Mouse (Mus musculus) cerebellum, postnatal 4 days (tissue): ENCODE measurements around the gene Adora1.

ENCODE experiments used
- DNase-seq, 2 experiments: peaks; one replicate each; pipeline ENCODE4 v3.0.0; 2022; ENCODE audit warnings: low spot score in 2 of 2, mixed read lengths in 1 of 2

Adora1 gene

DNA sequence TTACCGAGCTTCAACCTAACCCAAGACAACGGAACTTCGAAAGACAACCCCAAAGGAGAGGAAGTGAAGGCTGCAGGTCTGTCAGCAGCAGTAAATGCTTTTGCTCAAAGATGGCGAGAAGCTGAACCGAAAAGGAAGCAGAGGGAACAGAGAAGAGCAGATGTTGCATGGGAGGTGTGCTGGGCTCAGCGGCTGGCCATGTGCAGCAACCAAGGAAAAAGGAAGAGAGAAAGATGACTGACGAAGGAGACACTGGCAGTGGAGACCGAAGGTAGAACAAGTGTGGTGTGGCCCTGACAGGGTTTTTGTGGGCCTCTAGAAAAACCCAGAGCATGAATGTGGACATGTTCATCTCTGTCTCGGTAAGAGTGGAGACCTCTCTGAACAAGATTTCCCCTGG lies 5.5 kb upstream of the Adora1 start:
- no peak for DNase-seq

DNA sequence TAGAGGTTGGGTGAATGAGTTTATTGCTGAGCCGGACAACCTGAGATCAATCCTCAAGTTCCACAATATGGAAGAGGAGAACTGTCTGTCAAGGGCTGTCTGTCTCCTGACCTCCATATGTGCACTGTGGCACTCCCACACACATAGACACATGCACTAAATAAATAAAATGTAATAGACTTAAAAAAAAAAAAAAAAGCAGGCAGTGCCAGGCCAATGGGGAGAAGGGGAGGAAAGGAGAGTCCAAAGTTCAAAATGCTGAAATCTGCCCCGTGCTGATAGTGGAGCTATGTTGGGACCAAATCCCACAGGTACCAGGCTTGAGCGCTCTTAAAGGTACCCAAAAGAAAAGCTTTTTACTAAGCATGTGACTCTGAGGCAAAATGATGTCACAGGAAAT lies 2.2 kb upstream of the Adora1 start:
- no peak for DNase-seq

DNA sequence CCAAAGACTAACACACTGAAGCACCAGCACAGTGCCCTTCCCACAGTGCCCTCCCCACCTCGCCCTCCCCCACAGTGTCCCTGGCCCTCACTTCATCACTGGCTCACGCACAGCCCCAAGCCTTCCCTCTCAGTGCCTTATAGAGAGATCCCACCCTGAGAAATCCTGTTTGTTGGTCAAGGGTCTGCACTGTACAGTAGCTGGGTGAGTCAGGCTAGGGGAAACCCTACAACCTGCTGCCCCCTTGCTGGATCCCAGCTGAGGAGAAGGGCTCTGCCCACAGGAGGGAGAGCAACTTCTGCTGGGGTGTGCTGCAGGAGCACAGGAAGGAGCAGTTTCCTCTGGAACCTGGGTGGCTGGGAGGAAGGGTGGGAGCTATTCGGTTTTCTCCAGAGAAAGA lies 911 bp upstream of the Adora1 start:
- no peak for DNase-seq

DNA sequence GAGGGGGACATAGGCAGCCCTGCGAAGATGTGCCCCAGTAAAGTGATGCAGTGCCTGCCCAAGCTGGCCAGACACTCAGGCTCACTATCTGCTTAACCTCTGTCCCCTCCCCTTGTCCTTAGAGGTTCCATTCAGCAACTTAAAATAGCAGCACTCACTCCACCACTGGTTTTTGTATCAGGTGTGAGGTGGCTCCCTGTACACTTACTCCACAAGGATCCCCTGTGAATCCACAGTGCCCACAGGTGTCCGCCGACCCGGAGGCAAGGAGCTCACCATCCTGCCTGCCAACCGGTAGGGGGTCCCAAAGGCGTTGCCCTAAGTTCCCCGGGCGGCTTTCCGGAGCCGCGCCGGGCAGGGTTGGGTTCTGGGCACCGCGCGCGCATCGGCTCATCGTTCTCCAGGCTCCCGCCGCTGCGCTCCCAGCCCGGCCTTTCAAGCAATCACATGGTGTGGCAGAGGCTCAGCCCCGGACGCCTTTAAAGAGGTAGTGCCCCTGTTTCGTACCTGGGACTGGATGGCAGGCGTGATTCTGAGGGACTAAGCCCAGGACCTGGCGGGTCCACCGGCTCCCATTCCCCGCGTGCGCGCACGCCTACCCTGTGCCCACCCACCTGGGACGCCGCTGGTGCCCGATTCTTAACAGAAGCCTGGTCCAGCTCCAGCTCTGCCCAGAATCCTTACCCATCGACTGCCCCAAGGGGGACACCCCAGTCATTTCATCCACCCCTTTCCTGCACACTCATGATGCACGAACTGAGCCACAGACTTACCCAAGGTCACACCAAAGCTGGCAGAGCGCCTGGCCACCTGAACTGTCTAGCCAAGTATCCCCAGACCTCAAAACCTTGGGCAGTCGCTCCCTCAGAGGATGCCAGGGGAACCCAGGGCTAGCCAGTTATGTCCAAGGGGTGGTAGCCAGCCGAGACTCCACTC lies 508 bp downstream of the Adora1 start:
- peak in 1 of 2 experiments; percentile 51 for DNase-seq

DNA sequence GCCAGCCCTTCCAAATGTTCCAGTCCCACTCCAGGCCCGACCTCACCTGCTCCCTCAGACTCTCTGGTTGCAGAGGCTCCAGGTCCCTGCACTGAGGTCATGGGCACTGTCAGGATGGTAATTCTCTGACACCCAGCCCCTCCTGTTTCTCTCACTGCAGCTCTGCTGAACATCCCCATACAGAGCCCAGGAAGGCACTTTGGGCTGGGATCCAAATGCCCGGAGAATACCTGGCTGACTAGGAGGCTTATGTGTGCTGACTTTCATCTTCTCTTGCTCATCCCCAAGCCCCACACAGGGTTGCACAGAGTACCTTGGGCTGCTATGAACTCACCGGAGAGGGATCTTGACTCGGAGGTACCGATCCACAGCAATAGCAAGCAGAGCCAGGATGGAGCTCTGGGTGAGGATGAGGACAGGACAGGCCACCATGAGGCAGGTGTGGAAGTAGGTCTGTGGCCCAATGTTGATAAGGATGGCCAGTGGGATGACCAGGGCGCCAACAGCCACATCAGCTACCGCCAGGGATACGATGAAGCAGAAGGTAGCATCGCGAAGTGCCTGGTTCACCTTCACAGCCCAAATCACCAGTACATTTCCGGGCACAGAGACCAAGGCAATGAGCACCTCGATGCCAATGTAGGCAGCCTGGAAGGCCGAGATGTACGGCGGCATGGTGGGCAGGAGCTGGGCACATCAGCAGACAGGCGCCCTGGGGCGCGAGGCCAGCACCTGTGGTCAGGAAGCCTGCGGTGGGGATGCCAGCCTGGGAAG lies 1.4 kb downstream of the Adora1 start:
- no peak for DNase-seq

DNA sequence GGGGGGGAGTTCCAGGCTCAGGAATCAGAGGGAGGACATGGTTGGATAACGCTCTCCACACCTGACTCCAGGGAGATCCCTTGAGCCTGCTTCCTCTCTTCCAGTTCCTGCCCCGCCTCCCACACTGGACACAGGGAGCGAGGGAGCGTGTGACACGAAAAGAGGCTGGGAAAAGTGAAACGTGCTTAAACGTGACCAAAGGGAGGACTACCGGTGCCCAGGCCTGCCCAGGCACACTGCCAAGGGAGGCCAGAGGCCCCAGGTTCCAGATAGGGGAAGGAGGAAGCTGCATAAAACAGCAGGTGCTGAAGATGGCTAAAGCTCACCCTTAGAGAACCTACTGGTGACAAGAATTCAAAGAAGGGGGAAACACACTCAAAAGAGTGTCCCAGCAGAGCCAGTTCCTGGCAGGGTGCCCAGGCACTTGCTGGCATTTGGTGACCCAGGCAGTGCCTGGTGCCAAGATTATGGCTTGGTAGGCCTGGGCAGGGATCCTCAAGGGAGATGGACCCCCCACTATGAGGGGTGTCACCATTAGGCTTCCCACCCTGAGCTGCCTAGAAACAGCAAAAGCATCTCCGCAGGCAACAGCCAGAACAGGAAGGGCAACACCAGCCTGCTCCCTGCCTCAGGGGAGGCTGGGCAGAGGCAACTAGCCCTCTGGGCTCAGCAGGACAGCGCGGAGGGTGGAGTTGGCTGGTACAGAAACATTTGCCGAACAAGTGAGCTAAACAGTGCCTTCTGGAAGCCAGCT lies 2.3 kb downstream of the Adora1 start:
- DNase-seq = peak in 1 of 2 experiments; percentile 71

DNA sequence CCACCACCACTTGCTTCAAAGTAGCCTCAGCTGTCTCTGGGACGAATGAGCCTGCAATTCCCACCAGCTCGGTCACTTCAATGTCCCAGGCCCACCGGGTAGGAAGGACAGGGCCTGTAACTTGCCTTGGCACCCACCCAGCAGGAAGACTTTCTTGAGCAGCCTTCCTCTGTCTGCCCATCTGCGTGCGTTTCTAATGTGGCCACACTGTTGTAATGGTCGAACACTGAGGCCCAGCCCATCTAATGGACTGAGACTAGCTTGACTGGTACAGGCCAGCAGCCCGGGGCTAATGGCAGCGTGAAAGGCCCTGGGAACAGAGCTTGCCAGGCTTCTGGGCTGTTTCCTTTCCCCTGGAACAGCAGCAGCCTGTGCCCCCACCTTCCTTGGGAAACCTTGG lies 2.9 kb downstream of the Adora1 start:
- no peak for DNase-seq

DNA sequence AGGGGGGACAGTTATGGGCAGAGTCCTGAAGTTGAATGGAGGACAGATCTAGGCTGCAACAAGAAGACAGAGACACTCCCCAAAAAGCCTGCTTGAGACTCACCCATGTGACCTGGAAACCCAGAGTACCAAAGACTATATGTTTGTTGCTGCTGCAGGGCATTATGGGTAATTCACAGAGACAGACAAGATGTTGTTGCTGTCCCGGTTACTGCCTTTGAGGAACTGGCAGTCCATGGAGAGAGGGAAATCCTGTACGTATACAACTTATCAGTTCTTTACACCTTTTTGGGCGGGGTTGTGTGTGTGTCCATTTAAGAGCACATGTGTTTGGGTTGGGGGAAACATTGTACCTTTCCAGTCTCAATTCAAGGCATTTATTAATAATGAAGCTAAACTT lies 3.5 kb downstream of the Adora1 start:
- DNase-seq = no peak

DNA sequence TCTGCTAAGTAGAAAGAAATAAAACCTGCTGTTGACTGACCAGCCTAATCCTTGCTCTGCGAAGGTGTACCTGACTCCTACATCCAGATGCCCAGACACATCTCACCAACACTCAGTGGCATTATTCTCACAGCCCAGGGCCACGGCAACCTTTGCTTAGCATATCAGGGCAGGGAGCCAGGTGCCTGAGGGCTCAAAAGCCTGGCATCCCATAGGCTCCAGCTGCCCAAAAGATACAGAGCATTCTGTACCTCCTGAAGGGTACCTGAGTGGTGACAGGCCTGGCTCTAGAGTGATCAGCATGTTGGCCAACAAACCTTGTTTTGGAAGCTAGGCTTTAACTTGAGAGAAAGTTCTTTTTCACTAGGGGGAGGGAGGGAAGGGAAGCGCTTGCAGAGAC lies 4.0 kb downstream of the Adora1 start:
- DNase-seq = no peak

DNA sequence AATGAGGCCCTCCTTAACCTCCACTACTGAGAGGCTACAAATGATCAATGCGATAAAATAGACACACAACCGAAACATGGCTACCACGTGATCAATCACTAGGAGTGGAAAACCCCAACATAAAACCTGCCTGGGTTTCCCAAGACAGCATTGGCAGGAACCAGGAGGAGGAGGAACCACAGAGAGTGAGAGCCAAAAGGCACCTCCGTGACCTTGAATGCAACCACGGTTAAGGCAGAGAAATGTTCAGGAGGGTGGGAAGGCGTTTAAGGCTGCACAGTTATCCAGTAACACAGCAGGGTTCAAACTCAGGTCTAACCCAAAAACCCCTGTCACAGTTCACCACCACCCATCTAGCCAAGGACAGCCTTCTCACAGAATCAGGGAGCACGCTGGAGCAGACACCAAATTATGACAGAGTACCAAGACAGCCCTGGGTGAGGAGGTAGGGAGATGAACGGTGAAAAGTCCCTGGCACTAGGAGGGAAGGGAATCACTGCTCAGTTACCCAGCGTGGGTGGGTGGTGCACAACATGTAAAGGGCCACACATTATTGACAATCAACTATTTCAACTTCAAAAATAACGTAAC lies 4.5 kb downstream of the Adora1 start:
- DNase-seq = no peak

DNA sequence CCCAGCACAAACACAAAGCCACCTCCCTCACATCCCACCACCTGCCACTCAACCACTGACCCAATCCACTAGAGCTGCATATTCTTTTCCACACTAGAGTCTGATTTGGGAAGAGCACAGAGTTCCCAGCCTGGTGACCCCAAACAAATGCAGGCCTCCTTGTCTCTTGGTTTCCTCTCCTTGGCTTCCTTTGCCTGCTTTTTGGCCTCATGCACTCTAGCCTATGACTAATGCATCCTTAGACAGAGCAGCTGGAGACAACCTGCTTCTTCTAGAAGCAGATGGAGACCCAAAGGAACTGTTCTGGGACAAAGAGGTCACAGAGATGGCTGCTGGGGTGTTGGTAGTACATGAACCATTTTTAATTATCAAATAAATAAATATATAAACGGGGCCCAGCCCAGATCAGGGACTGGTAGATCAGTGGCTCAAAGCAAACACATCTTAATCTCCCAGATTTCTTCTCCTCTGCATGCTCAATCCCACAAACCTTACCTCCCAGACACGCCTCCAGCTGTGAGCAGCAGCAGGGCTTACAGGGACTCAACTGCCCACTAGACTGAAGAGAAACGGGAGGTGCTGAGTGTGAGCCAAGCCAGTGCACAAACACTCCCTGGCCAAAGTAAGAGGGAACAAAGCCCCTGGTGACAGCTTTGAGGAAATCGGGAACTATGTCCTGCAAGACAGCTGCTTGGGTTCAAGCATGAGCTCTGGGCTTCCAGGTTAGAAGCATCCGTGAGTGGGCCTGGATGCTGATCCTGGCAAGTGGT lies 5.2 kb downstream of the Adora1 start:
- DNase-seq = no peak

DNA sequence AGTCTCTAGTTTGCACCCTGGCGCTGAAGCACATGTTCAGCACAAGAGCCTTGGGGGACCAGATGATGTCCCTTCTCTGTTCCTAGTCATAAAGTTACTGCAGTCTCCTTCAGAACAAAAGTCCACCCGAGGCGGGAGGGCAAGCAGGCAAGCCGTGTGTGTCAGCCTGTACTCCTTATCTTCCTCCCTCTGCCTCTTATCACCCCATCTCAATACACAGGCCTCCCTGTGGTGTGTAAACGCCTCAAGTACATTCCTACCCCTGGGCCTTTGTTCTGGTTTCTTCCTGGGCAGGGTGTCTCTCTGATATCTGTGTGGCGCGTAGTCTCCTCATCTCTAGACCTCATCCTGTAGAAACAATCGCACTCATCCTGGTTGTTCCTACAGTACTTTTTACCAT lies 8.5 kb downstream of the Adora1 start:
- no peak for DNase-seq

DNA sequence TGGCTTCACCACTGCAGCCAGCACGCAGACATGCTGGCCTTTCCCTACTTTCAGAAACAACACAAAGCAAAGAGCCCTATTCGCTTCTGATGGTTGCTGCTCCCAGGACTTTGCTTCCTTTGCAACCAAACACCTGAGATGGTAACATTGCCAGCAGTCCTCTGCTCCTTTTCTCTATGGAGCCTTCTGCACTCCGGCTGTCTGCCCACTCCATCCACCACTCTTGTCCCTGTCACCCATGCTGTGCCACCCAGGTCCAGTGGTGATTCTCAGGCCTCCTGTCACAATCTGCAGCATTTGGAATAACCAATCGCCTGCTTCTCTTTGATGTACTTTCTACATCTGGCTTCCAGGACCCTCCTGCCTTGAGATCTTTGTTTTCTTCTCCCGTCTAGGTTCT lies 9.9 kb downstream of the Adora1 start:
- no peak for DNase-seq

DNA sequence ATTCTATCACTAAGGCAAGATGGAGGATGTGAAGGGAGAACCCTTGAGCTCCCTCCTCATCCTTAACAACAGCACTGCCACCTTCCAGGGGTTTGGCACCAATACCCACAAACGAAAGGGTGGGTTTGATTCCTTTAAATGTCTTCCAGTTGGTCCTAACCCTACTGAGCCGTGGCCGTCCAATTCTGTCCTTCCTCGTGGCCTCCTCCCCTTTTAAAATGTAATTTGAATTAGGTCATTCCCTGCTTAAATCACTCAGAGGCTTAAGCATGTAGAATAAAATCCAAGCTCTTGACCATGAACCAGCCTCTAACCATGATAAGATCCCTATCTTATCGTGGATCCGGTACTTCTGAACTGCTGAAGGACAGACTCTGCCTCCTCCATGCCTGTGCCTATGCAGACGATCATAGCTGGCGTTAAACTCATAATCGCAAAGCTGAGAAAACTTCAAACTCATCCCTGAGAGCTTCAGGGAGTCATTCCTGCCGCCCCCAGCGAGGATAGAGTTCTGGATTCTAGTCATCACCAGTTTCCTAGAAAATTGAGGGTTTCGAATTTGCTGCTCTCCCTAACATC lies 10.5 kb downstream of the Adora1 start:
- DNase-seq = no peak

DNA sequence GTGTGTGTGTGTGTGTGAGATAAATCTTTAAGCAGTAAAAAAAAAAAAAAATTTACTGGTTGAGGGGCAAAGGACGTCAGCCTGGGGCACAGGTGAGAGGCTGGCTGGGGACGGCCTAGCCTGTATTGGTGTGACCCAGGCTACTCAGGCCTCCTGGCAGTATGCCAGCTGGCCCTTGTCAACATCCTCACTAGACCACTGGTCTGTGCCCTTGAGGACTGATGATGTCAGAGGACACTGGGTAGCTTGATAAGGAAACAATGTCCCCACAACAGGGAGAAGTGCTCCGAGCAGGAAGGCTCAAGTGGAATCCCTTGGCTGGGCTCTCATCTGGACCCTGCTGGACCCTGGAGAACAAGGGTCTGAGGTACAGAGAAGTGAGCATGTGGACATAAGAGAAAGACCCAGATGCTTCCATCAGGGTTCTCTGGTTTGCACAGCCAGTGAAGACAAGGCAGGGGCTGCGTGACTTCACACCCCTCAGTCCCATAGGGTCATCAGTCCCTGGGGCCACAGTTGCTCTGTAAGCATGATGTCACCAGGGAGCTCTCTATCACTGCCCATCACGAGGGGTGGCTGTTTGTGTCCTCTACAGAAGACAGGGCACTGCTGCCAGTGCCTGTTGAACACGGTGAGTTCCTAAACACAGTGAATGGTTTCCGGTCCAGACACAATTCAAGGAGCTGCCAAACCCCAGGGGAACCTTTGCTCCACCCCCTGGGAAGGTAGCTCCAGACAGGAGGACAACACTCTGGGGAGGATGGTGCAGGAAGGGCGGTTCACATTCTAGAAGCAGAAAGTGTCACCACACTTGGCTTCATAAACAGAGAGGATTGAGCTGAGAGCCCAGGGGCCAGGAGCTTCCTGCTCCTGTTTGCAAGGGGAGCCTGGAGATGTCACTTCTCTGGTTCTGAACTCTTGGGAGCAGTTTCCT lies 12.8 kb downstream of the Adora1 start:
- no peak for DNase-seq

DNA sequence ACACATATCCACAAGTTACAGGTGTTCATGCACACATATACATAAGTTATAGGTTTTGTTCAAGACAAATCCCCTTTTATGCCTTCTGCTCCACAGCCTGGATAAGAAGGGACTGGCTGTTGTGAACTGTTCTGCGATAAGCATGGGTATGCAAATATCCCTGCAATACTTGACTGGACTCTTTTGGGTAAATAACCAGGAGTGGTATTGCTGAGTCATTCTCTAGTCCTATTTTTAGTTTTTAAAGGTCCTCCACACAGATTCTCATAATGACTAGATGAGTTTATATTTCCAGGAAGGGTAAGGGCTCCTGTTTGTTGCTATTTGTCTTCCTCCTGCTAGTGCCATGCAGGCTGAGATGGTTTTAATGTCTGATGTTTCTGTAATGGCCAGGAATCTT lies 14.1 kb downstream of the Adora1 start:
- no peak for DNase-seq

DNA sequence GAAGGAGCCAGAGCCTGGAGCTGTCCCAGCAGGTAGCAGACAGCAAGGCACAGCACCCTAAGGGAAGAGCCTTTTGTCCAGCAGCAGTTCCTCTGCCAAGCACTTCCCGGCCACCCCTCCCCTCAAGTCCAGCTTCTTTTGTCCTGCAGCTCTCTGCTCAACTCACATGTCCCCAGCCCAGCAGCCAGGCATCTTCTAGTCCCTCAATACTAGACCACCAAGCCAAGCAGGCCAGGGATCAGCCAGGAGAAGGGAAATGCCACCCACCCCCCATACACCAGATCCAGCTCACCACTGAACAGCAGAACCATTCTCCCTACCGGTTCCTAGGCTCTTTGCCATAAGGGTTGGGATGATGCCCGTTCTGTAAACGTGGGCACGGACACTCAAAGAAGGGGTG lies 15.6 kb downstream of the Adora1 start:
- peak in 1 of 2 experiments; percentile 28 for DNase-seq

DNA sequence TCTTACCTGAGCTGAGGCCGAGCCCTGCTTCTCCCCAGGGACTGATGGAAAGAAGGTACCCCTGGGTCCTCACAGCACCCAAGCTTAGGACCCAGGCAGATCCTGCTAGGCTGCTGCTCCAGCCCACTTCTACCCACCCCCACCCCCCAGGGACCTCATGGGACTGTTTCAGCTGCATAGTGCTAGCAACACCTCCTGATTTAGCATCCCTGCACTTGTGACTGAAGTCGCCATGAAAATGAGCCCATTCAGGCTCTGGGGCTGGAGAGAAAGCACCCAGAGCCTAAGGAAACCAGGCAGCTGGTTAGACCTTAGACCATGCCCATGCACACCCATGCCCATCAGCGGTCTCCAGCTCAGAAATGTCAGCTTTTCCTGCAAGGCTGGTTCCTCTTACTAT lies 17.3 kb downstream of the Adora1 start:
- no peak for DNase-seq

DNA sequence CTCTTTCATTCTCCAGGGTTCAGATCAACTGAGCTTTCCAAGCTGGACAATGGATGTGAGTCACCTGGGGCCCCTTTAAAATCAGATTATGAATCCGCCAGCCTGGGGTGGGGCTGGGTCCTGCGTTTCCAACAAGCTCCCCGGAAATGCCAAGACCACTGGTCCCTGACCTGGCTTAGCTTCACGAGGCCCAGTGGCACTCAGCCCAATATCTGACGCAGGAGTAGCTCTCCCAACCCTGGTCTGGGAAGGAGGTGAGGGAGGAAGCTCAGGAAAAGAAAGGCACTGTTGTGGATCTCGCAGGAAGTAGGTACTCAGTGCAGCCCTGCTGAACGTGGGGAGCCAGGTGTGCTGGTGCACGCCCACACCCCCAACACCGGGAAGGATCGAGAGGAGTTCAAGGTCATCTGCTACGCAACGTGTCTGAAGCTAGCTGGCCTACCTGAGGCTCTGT lies 18.2 kb downstream of the Adora1 start:
- DNase-seq = no peak

DNA sequence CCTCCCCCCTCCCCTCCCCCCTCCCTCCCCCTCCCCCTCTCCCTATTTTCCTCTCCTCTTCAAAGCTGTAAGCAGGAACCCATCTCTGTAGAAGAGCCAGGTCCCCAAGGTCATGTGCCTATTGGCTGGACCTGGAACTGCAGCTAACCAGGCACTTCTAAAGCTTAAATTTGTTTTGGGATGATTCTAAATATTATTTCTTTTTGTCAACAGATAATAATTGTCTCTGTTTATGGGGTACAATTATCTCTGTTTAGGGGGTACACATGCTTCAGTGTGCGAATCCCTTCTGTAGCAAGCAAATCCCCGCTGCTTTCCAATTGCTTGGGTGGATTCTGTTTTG lies 18.6 kb downstream of the Adora1 start:
- DNase-seq = no peak
